Comparison of ENCODE assay signal across 9 mouse cellular contexts in genomic region chr10:121692944-121693579, GRCm38 (mm10). TPM values are rescaled to one million over a fixed set of nuclear protein-coding genes. Genes with fewer than 3 reads are reported as not detected.
DNase-seq lines count a peak whose midpoint lies in the region; ATAC-seq lines count a peak whose summit lies in the region.
"Had no signal": no experiment of that assay in that cellular context is flagged by ENCODE, and none has a peak within 500 bp of the region (broad histone marks: within the 10 kb centered on the region; RNA-seq: fewer than 3 reads in every experiment).

No protein-coding gene starts in this region.

- WGBS in embryonic facial prominence, embryonic 14.5 days: 44% methylated on average over 18 of the region's 18 CpGs
- WGBS in kidney, embryonic 16.5 days: 48% methylated on average over 18 of the region's 18 CpGs
- WGBS in midbrain, embryonic 15.5 days: 52% methylated on average over 18 of the region's 18 CpGs

- peak overlapping the region; percentile 26 for H3K4me3 ChIP-seq in embryonic facial prominence, embryonic 14.5 days (ENCODE audit: low read depth, low read length)
- H3K4me3 ChIP-seq in kidney, embryonic 16.5 days (ENCODE audit: low read length): peak overlapping the region; percentile 29
- no peak overlapping the region for H3K4me3 ChIP-seq in midbrain, embryonic 15.5 days

- peak; percentile 91 for DNase-seq in heart, adult 11 months
- DNase-seq in heart, postnatal 25 days (ENCODE audit: low spot score): no peak
- DNase-seq in embryonic facial prominence, embryonic 14.5 days (ENCODE audit: low spot score): no peak
- DNase-seq in gastrocnemius, postnatal 25 days: no peak
- DNase-seq in right cerebral cortex, postnatal 36 days (ENCODE audit: low spot score in 2 of 2): no peak
- DNase-seq in cerebellum, adult 18-20 months: no peak

- H3K27ac ChIP-seq in embryonic facial prominence, embryonic 14.5 days (replicated peaks; ENCODE audit: low read depth, low read length): no peak overlapping the region
- 0 out of 2 replicates have a peak overlapping the region, but pooled peaks have one; percentile 20 for H3K27ac ChIP-seq in kidney, embryonic 16.5 days (ENCODE audit: low read length)
- H3K27ac ChIP-seq in midbrain, embryonic 15.5 days: no peak overlapping the region

- no peak for ATAC-seq in embryonic facial prominence, embryonic 14.5 days (ENCODE audit: low read depth)
- peak; percentile 78; the same call in 1 of the 2 replicates for ATAC-seq in kidney, embryonic 16.5 days (ENCODE audit: low FRiP score, low TSS enrichment)
- ATAC-seq in midbrain, embryonic 15.5 days (replicated peaks): no peak

- no peaks in the 10 kb centered on the region for H3K27me3 ChIP-seq in embryonic facial prominence, embryonic 14.5 days (replicated peaks; ENCODE audit: control insufficient read depth, insufficient read depth, low read length)
- no peaks in the 10 kb centered on the region for H3K27me3 ChIP-seq in kidney, embryonic 16.5 days (ENCODE audit: insufficient read depth, low read length)
- H3K27me3 ChIP-seq in midbrain, embryonic 15.5 days (replicated peaks): no peaks in the 10 kb centered on the region

- no peaks in the 10 kb centered on the region for H3K9me3 ChIP-seq in embryonic facial prominence, embryonic 14.5 days (ENCODE audit: control insufficient read depth, low read length)
- no peaks in the 10 kb centered on the region for H3K9me3 ChIP-seq in kidney, embryonic 16.5 days (ENCODE audit: low read length)
- no peaks in the 10 kb centered on the region for H3K9me3 ChIP-seq in midbrain, embryonic 15.5 days

- peak overlapping the region; percentile 45 for H3K4me2 ChIP-seq in embryonic facial prominence, embryonic 14.5 days (ENCODE audit: low read depth, low read length)
- H3K4me2 ChIP-seq in kidney, embryonic 16.5 days (replicated peaks; ENCODE audit: low read depth, low read length): peak overlapping the region; percentile 47
- peak overlapping the region; percentile 24; the same call in 1 of the 2 replicates for H3K4me2 ChIP-seq in midbrain, embryonic 15.5 days

- intact Hi-C loops in heart, postnatal 25 days (cut with DNase I): no loop called here

- H3K36me3 ChIP-seq in embryonic facial prominence, embryonic 14.5 days (ENCODE audit: control insufficient read depth, insufficient read depth, low read length): no peaks in the 10 kb centered on the region
- H3K36me3 ChIP-seq in kidney, embryonic 16.5 days (ENCODE audit: insufficient read depth, low read length): no peaks in the 10 kb centered on the region
- no peaks in the 10 kb centered on the region for H3K36me3 ChIP-seq in midbrain, embryonic 15.5 days (replicated peaks)

- H3K4me1 ChIP-seq in embryonic facial prominence, embryonic 14.5 days (ENCODE audit: control insufficient read depth, insufficient read depth, low read length): no peaks in the 10 kb centered on the region
- H3K4me1 ChIP-seq in kidney, embryonic 16.5 days (ENCODE audit: insufficient read depth, low read length): peaks cover 6% of the 10 kb centered on the region
- H3K4me1 ChIP-seq in midbrain, embryonic 15.5 days: peaks cover 9% of the 10 kb centered on the region

- H3K9ac ChIP-seq in embryonic facial prominence, embryonic 14.5 days (ENCODE audit: low read depth, low read length): peak overlapping the region; percentile 16; the same call in 1 of the 2 replicates
- 0 out of 2 replicates have a peak overlapping the region, but pooled peaks have one; percentile 44 for H3K9ac ChIP-seq in kidney, embryonic 16.5 days (replicated peaks; ENCODE audit: low read length)
- H3K9ac ChIP-seq in midbrain, embryonic 15.5 days: no peak overlapping the region

RNA-seq across cellular contexts. Expression of gene BC048403, which starts 46.7 kb away (rescaled TPM):
- 1 to 10 TPM; 1.4 to 1.5 TPM for total RNA-seq in heart, postnatal 25 days (2021)
- polyA plus RNA-seq in embryonic facial prominence, embryonic 14.5 days (2014; fragmentation: Nextera tagmentation; extraction: Ambion mirVana): 2.9 and 4.2 TPM in 2 replicates
- polyA plus RNA-seq in kidney, embryonic 16.5 days (2015; fragmentation: Nextera tagmentation; extraction: Ambion mirVana): 2.4 and 2.7 TPM in 2 replicates
- polyA plus RNA-seq in midbrain, embryonic 15.5 days (2015; fragmentation: Nextera tagmentation; extraction: Ambion mirVana): 2.3 and 2.6 TPM in 2 replicates
- 1 to 10 TPM in 1 of 2 experiments, under 1 TPM in 1; 0.86 to 1.5 TPM for total RNA-seq in gastrocnemius, postnatal 25 days (2021)

RNA-seq across cellular contexts. Expression of gene D930020B18Rik, which starts 51.7 kb away (rescaled TPM):
- not detected for total RNA-seq in heart, postnatal 25 days (2021)
- polyA plus RNA-seq in embryonic facial prominence, embryonic 14.5 days (2014; fragmentation: Nextera tagmentation; extraction: Ambion mirVana): 1.7 and 2.2 TPM in 2 replicates
- 0.27 and 0.30 TPM in 2 replicates for polyA plus RNA-seq in kidney, embryonic 16.5 days (2015; fragmentation: Nextera tagmentation; extraction: Ambion mirVana)
- polyA plus RNA-seq in midbrain, embryonic 15.5 days (2015; fragmentation: Nextera tagmentation; extraction: Ambion mirVana): 0.26 and 0.35 TPM in 2 replicates
- not detected for total RNA-seq in gastrocnemius, postnatal 25 days (2021)
- polyA plus RNA-seq: gonadal fat pad, adult 2 months had no signal
